Mouse (Mus musculus): Measurements from ENCODE around the gene Ssh1. TPM values are rescaled to one million over a fixed set of nuclear protein-coding genes. Genes with fewer than 3 reads are reported as not detected.

The Ssh1 gene
- total and polyA plus RNA-seq, 2 experiments from 2014 or later, result 6.8 to 10.0 TPM

GRCm38 (mm10) chr5:113992339-113992831 is 1.3 kb downstream of the Ssh1 start:
- peaks cover 11% of the 10 kb centered on the region; the same call in 1 of the 2 replicates for H3K36me3 ChIP-seq (replicated peaks; ENCODE audit: control insufficient read depth, insufficient read depth, low read length)
- TF ChIP-seq CTCF (IDR thresholded peaks at IDR 0.05; ENCODE audit: low read depth) (no peak), EP300 (IDR thresholded peaks at IDR 0.05; ENCODE audit: low read depth) (no peak)
- H3K27ac ChIP-seq (ENCODE audit: low read depth), result peak overlapping the region; percentile 93
- no peaks in the 10 kb centered on the region for H3K27me3 ChIP-seq (ENCODE audit: control insufficient read depth, insufficient read depth, low read length)
- peak overlapping the region; percentile 94 for H3K4me2 ChIP-seq (ENCODE audit: low read depth, low read length)
- peak overlapping the region; percentile 73 for H3K9ac ChIP-seq (replicated peaks; ENCODE audit: low read depth, low read length)
- peaks cover 16% of the 10 kb centered on the region for H3K4me1 ChIP-seq (ENCODE audit: control insufficient read depth, insufficient read depth)
- ATAC-seq (ENCODE audit: insufficient read depth, low read depth), result no peak
- 17% methylated on average over 12 of the region's 12 CpGs for WGBS
- peak overlapping the region; percentile 81 for H3K4me3 ChIP-seq (ENCODE audit: low read depth, low read length)
- peak; percentile 31 for DNase-seq (ENCODE audit: low spot score)
- H3K9me3 ChIP-seq (replicated peaks; ENCODE audit: control insufficient read depth, low read length), result no peaks in the 10 kb centered on the region

DNA sequence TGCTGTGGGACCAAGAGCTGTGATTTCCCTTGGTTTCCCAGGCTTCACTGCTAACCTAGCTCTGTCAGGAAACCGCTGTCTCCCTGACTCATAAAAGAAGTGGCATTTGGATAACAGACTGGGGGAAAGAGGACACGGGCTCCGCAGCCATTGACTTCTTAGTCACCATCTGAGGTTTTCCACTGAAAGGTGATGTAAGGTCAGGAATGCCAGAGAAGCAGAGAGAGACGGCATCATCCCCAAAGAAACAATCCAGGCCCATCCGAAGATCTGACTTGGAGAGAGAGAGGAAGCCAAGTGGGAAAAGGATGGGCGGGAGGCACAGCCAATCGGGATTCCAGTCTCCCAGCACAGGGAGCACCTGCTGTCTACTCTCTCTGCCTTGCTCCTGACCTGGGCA is 2.6 kb downstream of the Ssh1 start:
- H3K4me2 ChIP-seq (ENCODE audit: low read depth, low read length), result no peak overlapping the region
- peaks cover 23% of the 10 kb centered on the region for H3K4me1 ChIP-seq (ENCODE audit: control insufficient read depth, insufficient read depth)
- ATAC-seq (ENCODE audit: insufficient read depth, low read depth) (no peak), DNase-seq (ENCODE audit: low spot score) (no peak)
- no peaks in the 10 kb centered on the region for H3K27me3 ChIP-seq (ENCODE audit: control insufficient read depth, insufficient read depth, low read length)
- peaks cover 11% of the 10 kb centered on the region; the same call in 1 of the 2 replicates for H3K36me3 ChIP-seq (replicated peaks; ENCODE audit: control insufficient read depth, insufficient read depth, low read length)
- no peak overlapping the region for H3K27ac ChIP-seq (ENCODE audit: low read depth)
- no peak for TF ChIP-seq EP300 (IDR thresholded peaks at IDR 0.05; ENCODE audit: low read depth)
- H3K9me3 ChIP-seq (replicated peaks; ENCODE audit: control insufficient read depth, low read length), result no peaks in the 10 kb centered on the region
- 56% methylated on average over 7 of the region's 7 CpGs for WGBS
- H3K4me3 ChIP-seq (ENCODE audit: low read depth, low read length), result no peak overlapping the region
- no peak overlapping the region for H3K9ac ChIP-seq (replicated peaks; ENCODE audit: low read depth, low read length)

GRCm38 (mm10) chr5:113990593-113990992 is 3.1 kb downstream of the Ssh1 start:
- no peak for ATAC-seq (ENCODE audit: insufficient read depth, low read depth)
- Histone ChIP-seq H3K4me3 (ENCODE audit: low read depth, low read length) (no peak overlapping the region), H3K4me1 (ENCODE audit: control insufficient read depth, insufficient read depth) (peaks cover 29% of the 10 kb centered on the region), H3K36me3 (replicated peaks; ENCODE audit: control insufficient read depth, insufficient read depth, low read length) (peaks cover 11% of the 10 kb centered on the region; the same call in 1 of the 2 replicates), H3K4me2 (ENCODE audit: low read depth, low read length) (no peak overlapping the region), H3K27me3 (ENCODE audit: control insufficient read depth, insufficient read depth, low read length) (no peaks in the 10 kb centered on the region), H3K9me3 (replicated peaks; ENCODE audit: control insufficient read depth, low read length) (no peaks in the 10 kb centered on the region), H3K9ac (replicated peaks; ENCODE audit: low read depth, low read length) (no peak overlapping the region), H3K27ac (ENCODE audit: low read depth) (no peak overlapping the region)
- 89% methylated on average over 5 of the region's 5 CpGs for WGBS
- DNase-seq (ENCODE audit: low spot score), result no peak
- TF ChIP-seq EP300 (IDR thresholded peaks at IDR 0.05; ENCODE audit: low read depth) (no peak), CTCF (IDR thresholded peaks at IDR 0.05; ENCODE audit: low read depth) (no peak)

DNA sequence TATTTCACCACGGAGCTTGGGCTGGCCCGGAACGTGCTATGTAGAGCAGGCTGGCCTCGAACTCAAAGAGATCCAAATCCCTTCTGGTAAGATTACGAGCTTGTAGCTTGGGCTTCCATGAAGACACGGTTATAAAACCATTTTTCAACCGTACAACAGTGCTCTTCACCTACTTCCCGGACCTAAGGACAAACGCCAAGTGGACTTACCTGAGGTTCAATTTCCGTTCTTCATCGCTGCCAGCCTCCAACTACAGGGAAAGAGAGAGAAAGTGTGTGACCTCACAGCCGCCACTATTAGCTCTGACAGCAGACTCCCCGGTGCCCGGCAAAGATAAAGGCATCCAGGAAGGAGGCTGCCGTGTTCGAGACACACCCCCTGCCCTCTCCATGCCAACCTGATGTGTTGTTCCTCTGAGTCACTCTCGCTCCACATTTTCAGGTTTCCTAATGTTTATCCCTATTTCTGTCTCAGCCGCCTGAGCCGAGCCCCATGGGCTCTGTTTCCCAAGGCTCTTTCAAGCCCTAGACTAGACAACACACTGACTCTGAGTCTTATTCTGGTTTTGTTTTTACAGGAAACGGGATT is 4.2 kb downstream of the Ssh1 start:
- ATAC-seq (ENCODE audit: insufficient read depth, low read depth), result no peak
- H3K27me3 ChIP-seq (ENCODE audit: control insufficient read depth, insufficient read depth, low read length), result no peaks in the 10 kb centered on the region
- H3K9me3 ChIP-seq (replicated peaks; ENCODE audit: control insufficient read depth, low read length), result no peaks in the 10 kb centered on the region
- no peak overlapping the region for H3K9ac ChIP-seq (replicated peaks; ENCODE audit: low read depth, low read length)
- DNase-seq (ENCODE audit: low spot score), result peak; percentile 20
- H3K27ac ChIP-seq (ENCODE audit: low read depth), result no peak overlapping the region
- H3K4me3 ChIP-seq (ENCODE audit: low read depth, low read length), result no peak overlapping the region
- no peak overlapping the region for H3K4me2 ChIP-seq (ENCODE audit: low read depth, low read length)
- peaks cover 11% of the 10 kb centered on the region; the same call in 1 of the 2 replicates for H3K36me3 ChIP-seq (replicated peaks; ENCODE audit: control insufficient read depth, insufficient read depth, low read length)
- TF ChIP-seq CTCF (IDR thresholded peaks at IDR 0.05; ENCODE audit: low read depth) (no peak), EP300 (IDR thresholded peaks at IDR 0.05; ENCODE audit: low read depth) (no peak)
- H3K4me1 ChIP-seq (ENCODE audit: control insufficient read depth, insufficient read depth), result peaks cover 34% of the 10 kb centered on the region
- 62% methylated on average over 20 of the region's 20 CpGs for WGBS

DNA sequence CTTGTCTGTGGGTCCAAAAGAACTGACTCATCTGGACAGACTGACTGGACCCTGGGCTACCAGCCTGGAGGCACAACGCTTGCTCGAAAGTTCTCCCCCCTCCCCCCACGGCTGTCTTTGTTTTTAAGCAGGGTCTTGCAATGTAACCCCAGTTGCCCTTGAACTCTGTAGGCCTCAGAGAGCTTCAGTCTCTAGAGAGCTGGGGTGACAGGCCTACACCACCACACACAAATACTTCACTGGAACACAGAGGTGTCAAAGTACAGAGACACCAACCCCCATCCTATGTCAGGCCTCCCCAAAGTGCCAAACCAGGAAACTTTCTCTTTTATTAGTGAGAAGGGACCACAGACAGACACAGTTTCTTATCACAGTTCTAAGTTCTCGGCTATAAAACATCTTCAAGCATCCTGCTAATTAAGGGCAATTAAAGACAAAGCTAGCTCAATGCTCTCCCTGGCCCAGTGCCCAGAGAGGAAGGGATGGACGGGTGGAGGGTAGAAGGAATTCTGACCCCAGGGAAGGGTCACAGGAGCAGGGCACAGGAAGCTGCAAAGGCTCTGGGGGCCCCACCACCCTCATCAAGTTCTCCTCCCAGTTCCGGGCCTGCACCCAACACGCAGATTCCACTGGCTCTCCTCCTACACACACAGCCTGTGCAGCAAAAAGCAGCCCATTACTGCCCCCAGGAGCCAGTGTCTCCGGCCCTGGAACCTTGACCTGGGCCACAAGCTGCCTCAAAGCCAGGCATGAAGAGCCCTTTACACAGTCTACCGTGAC is 7.3 kb downstream of the Ssh1 start:
- ATAC-seq (ENCODE audit: insufficient read depth, low read depth) (peak; percentile 55), DNase-seq (ENCODE audit: low spot score) (peak; percentile 28)
- Histone ChIP-seq H3K4me1 (ENCODE audit: control insufficient read depth, insufficient read depth) (peaks cover 25% of the 10 kb centered on the region), H3K27ac (ENCODE audit: low read depth) (peak overlapping the region; percentile 56), H3K27me3 (ENCODE audit: control insufficient read depth, insufficient read depth, low read length) (no peaks in the 10 kb centered on the region), H3K36me3 (replicated peaks; ENCODE audit: control insufficient read depth, insufficient read depth, low read length) (peaks cover 10% of the 10 kb centered on the region; the same call in 1 of the 2 replicates), H3K4me3 (ENCODE audit: low read depth, low read length) (no peak overlapping the region), H3K4me2 (ENCODE audit: low read depth, low read length) (no peak overlapping the region), H3K9ac (replicated peaks; ENCODE audit: low read depth, low read length) (no peak overlapping the region), H3K9me3 (replicated peaks; ENCODE audit: control insufficient read depth, low read length) (no peaks in the 10 kb centered on the region)
- WGBS, result 29% methylated on average over 9 of the region's 9 CpGs
- TF ChIP-seq CTCF (IDR thresholded peaks at IDR 0.05; ENCODE audit: low read depth) (no peak; the same call in 1 of the 2 replicates), EP300 (IDR thresholded peaks at IDR 0.05; ENCODE audit: low read depth) (0 out of 2 replicates have a peak, but pooled peaks have one; percentile 27)
